Mouse (Mus musculus): ENCODE measurements at regions not wholly inside any gene's neighbourhood (a gene's known extent, or its start where the extent isn't known, plus 50 kb on each side); places are given as distances from the start of the nearest gene placed in this dataset.
A peak's percentile ranks its signal among the peaks of the same experiment; 100 is the strongest.

DNA sequence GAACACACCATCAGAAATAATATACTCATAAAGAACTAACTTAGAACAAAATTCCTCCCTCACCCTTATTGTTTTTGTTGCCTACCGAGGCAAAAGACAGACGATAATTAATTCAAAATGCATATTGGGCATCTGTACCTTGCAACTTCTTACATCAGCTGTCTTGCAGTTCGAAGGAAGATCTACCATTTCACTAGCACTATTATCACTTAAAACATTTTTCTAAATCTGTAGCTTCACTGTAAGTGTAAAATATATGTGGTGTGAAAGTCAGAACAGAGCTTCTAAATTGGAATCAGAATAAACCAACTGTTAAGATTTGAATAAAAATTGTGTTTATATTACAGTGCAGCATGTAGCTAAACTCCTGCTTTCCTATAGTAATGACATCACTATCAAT, 562.4 kb upstream of the Atp10a start:
- DNase-seq (ENCODE audit: low read depth, low spot score): peak; percentile 42

DNA sequence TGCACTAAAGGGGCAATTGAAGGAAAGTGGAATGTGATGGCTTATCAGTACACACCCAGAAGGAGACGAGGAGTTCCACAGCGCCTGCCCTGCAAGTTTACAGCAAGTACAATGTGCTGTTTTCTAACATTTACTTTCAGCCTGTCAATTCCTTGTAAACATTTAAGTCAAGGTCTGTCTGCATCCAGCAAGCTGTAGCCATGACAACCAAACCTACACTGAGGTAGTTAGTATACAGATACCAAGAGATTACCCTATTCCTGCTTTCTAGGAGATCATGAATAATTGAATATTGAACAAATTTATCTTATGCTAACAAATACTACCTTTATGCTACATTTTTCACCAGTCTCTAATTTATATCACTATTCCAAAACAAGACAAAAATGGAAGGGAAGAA, 569.0 kb upstream of the Gabra5 start:
- DNase-seq (ENCODE audit: low read depth, low spot score): peak; percentile 12

DNA sequence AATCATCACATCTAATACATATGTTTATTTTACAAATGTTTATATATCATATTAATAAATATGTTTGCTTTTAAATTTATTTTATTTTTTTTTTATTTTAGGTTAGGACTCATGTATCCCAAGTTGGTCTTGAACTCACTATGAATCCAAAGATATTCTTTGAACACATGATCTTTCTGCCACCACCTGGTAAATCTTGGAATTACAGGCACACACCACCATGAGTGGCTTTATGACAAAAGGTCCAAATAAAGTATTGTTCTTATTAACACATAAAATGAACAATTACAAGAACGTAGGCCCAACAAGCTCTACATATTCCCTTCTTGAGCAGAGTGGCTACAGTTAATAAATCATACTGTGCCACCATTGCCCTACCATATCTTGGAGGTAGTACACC, 523.1 kb upstream of the Gabra5 start:
- DNase-seq (ENCODE audit: low read depth, low spot score): no peak

DNA sequence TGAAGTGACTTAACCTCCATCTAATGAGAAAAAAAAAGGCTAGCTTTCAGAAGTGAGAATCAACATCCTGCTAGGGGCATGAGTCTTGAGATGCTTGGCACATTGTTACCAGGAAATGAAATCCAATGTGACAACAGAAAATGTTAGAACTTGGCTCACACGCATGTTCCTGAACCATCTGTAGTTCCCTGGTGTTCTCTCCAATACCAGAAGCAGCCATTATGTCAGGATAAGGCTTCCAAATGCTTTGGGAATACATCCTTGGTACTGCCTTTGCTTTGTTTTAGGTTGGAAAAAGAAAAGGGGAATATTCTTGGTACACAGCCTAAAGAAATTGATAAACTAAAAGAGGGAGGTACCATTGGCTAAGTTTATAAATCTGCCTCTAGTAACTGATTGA, 522.3 kb upstream of the Gabra5 start:
- DNase-seq (ENCODE audit: low read depth, low spot score): peak; percentile 75

DNA sequence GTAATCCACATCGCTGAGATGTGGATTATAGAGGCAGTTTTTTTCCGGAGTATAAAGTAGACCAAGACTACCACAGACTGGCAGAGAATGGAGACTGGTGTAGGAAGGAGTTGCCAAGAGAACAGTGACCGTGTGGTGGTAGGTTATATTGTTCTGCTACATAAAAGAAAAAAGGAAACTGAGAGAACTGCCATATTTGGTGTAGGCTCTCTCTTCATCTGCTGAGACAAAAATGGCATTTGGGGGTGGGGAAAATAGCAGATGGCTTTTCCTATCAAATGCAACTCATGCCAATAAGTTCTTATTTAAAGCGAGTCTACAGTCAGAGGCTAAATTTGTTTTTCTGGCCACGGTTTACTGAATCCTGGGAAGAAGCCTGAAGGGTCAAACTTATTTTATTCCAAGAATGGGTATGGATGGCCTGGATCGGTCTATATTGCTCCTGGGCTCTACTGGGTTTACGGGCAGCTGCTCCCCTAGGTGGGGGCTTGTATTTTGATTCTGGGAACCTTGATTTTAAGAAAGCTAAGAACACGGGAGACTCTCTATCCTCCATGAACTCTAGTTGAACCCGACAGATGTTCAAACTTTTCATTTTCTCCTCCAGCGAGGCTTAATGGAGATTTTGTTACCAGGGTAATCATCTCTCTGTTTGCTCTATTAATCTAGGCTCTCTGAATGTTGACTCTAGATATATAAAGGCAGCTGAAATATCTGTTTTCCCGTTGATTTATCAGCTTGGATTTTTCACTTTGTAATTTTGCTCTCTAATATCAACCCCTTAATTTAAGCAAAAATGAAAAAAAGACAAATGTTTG, 482.8 kb upstream of the Gabra5 start:
- DNase-seq (ENCODE audit: low read depth, low spot score): peak; percentile 72

DNA sequence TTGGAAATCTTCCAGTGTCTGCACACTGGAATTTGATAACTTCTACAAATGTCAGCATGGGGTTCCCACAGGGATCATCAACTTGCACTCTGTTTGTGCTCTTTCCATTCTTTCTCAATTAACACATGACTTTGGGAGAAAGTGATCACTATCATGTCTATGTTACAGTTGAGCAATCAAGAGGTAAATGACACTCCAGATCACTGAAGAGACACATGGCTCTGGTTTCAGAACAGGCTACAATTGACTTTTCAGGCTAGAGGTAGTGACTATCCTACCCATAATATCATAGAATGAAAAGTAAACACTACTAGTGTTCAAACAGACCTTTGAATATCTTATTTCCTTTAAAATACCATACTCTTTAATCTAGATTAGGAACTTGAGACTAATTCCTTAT, 473.3 kb upstream of the Gabra5 start:
- DNase-seq (ENCODE audit: low read depth, low spot score): no peak

DNA sequence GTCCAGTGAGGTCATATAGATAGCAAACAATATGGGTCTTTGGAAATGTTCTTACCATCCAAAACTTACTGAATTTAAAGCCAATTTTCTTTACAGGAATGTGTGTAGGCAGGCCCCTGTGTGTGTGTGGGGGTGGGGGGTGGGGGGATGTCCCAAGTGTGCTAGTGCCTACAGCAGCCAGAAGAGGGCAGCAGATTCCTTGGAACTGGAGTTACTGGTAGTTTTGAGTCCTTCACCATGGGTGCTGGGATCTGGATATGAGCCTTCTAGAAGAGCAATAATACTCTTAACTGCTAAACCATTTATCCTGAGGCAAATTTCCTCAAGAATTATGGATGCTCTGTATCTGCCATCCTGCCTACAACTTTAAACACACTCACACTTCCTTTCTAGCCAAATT, 456.4 kb upstream of the Gabra5 start:
- no peak for DNase-seq (ENCODE audit: low read depth, low spot score)

DNA sequence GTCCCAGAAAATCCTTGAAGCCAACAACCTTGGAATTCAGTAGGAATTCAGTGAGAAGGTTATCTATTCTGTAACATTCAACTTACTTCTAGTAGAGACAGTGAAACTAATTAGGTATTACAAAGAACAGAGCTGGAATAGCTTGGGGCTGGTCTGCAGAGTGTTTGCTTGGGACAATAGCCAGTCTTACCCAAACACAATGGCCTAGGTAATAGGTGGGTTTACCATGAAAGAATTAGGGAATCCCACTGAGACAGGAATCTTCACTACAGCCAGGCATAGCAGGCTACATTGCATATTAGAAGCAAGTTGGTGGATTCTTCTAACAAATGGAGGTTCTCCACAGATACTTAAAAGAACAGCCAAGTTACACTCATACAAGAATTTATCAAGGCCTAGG, 449.0 kb upstream of the Gabra5 start:
- DNase-seq (ENCODE audit: low read depth, low spot score): no peak
